Mouse (Mus musculus): ENCODE measurements around the gene Jam2.

- TF ChIP-seq POLR2A (IDR thresholded peaks at IDR 0.05; ENCODE audit: insufficient read length, low read depth) = no peak
- no peak for TF ChIP-seq CEBPB (IDR thresholded peaks at IDR 0.05; ENCODE audit: insufficient read depth, poor library complexity, severe bottlenecking)
- no peak for TF ChIP-seq E2F4 (IDR thresholded peaks at IDR 0.05; ENCODE audit: insufficient read depth)
- TF ChIP-seq USF1 (IDR thresholded peaks at IDR 0.05; ENCODE audit: low read depth) = no peak
- TF ChIP-seq MYOG (IDR thresholded peaks at IDR 0.05; ENCODE audit: control insufficient read depth in 1 of 3, insufficient read depth in 1 of 3, insufficient read length in 2 of 3, low read depth in 2 of 3) = no peak
- TF ChIP-seq MAX (IDR thresholded peaks at IDR 0.05; ENCODE audit: low read depth) = no peak
Observed at GRCm38 (mm10) chr16:84810254-84810653, 36.3 kb downstream of the Jam2 start.
